ENCODE assay signal across 8 mouse cellular contexts in genomic region chrX:167208978-167209754, GRCm38 (mm10). TPM values are rescaled to one million over a fixed set of nuclear protein-coding genes. Genes with fewer than 3 reads are reported as not detected.
DNase-seq lines count a peak whose midpoint lies in the region; ATAC-seq lines count a peak whose summit lies in the region.

TSS of gene Tmsb4x (minus strand) at chrX:167209315.

- intact Hi-C loops in gastrocnemius, postnatal 36 days (cut with DNase I): loop anchor here (10.0 kb wide), 1 partner anchor 104 kb away; no protein-coding TSS in a partner anchor
- intact Hi-C loops in left cerebral cortex, postnatal 36 days (cut with DNase I): loop anchor here (5.0 to 10.0 kb wide), 4 partner anchors 102 to 547 kb away; no protein-coding TSS in a partner anchor

- WGBS in intestine, embryonic 15.5 days: 22% methylated on average over 39 of the region's 39 CpGs
- 24% methylated on average over 39 of the region's 39 CpGs for WGBS in midbrain, embryonic 10.5 days

- H3K27ac ChIP-seq in intestine, embryonic 15.5 days: peak within 1 kb of the TSS; percentile 71
- H3K27ac ChIP-seq in midbrain, embryonic 10.5 days (replicated peaks): peak within 1 kb of the TSS; percentile 93

- H3K9me3 ChIP-seq in intestine, embryonic 15.5 days: no peaks in the 10 kb centered on the region
- no peaks in the 10 kb centered on the region for H3K9me3 ChIP-seq in midbrain, embryonic 10.5 days (replicated peaks)

- peak; percentile 75 to 82 for DNase-seq in adrenal gland, adult 18-20 months (ENCODE audit: low spot score in 2 of 2)
- DNase-seq in embryo, embryonic 11.5 days (ENCODE audit: low read depth, low spot score): peak; percentile 64
- peak; percentile 73 to 76 for DNase-seq in gastrocnemius, postnatal 36 days
- DNase-seq in left cerebral cortex, postnatal 36 days (ENCODE audit: low spot score in 2 of 2): peak; percentile 77 to 79
- DNase-seq in midbrain, embryonic 10.5 days (ENCODE audit: low spot score): peak; percentile 87
- DNase-seq in right cerebral cortex, postnatal 36 days (ENCODE audit: low spot score in 2 of 2): peak; percentile 65 to 67
- DNase-seq in yolk sac, embryonic 10.5 days (ENCODE audit: low spot score): peak; percentile 85

- H3K9ac ChIP-seq in intestine, embryonic 15.5 days: peak within 1 kb of the TSS; percentile 52

- no peaks in the 10 kb centered on the region for H3K36me3 ChIP-seq in intestine, embryonic 15.5 days
- peaks cover 10% of the 10 kb centered on the region for H3K36me3 ChIP-seq in midbrain, embryonic 10.5 days

- no peaks in the 10 kb centered on the region for H3K27me3 ChIP-seq in intestine, embryonic 15.5 days (replicated peaks)
- H3K27me3 ChIP-seq in midbrain, embryonic 10.5 days (ENCODE audit: low read depth, poor library complexity, severe bottlenecking): peaks cover 83% of the 10 kb centered on the region

- ATAC-seq in intestine, embryonic 15.5 days: peak; percentile 87

- peak within 1 kb of the TSS; percentile 45 for H3K4me3 ChIP-seq in intestine, embryonic 15.5 days (replicated peaks)
- peak within 1 kb of the TSS; percentile 66 for H3K4me3 ChIP-seq in midbrain, embryonic 10.5 days

- H3K4me1 ChIP-seq in intestine, embryonic 15.5 days (replicated peaks): 0 out of 2 replicates have a peak, but pooled peaks cover 3% of the 10 kb centered on the region
- H3K4me1 ChIP-seq in midbrain, embryonic 10.5 days: peaks cover 31% of the 10 kb centered on the region

- peak within 1 kb of the TSS; percentile 53 for H3K4me2 ChIP-seq in intestine, embryonic 15.5 days (replicated peaks)

RNA-seq across cellular contexts. Expression of gene Tmsb4x, which starts in this region (rescaled TPM):
- 100 to 1,000 TPM; 366 to 491 TPM for total RNA-seq in adrenal gland, adult 18-20 months (2021)
- 100 to 1,000 TPM; 162 to 173 TPM for total RNA-seq in gastrocnemius, postnatal 36 days (2021)
- 3,039 and 3,818 TPM in 2 replicates for polyA plus RNA-seq in intestine, embryonic 15.5 days (2015; fragmentation: Nextera tagmentation; extraction: Ambion mirVana)
- total RNA-seq in left cerebral cortex, postnatal 36 days (2021): 100 to 1,000 TPM; 896 to 982 TPM
- 3,605 and 4,052 TPM in 2 replicates for polyA plus RNA-seq in midbrain, embryonic 10.5 days (2016; fragmentation: Nextera tagmentation; extraction: Ambion mirVana)

Comparison
In these comparisons a context has a peak if more than half of its experiments do, and no peak if none do; other contexts are left out.
1. Peak in every context shown above with its lines: DNase-seq, ATAC-seq, H3K4me3 ChIP-seq and H3K27ac ChIP-seq.